Mouse (Mus musculus): ENCODE results near the gene 2210016L21Rik. TPM values are rescaled to one million over a fixed set of nuclear protein-coding genes. Genes with fewer than 3 reads are reported as not detected.
"Not testable (repeated sequence)": the region's sequence is repeated elsewhere in the genome, so short reads cannot be mapped to it uniquely, and the experiment has no call there.

The 2210016L21Rik gene
- total and polyA plus RNA-seq, 3 experiments: 10.2 to 31.7 (median 25.3) TPM

DNA sequence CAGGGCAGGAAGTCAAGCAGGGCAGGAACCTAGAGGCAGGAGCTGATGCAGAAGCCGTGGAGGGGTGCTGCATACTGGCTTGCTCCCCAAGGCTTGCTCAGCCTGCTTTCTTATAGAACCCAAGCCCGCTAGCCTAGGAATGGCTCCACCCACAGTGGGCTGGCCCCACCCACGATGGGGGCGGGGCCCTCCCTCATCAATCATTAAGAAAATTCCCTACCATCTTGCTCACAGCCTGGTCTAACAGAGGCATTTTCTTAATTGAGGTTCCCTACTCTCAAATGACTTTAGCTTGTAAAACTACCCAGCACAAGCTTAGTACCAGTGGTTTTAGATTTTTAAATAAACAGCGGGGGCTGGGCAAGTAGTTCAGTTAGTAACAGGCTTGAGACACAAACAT is 10.3 kb upstream of the 2210016L21Rik start:
- no peak overlapping the region for H3K9ac ChIP-seq (ENCODE audit: low read depth, low read length)
- intact Hi-C loops (cut with DNase I): no loop called here
- TF ChIP-seq CTCF (IDR thresholded peaks at IDR 0.05) (no peak), POLR2A (IDR thresholded peaks at IDR 0.05; ENCODE audit: insufficient read depth, low read depth, low read length) (no peak), EP300 (IDR thresholded peaks at IDR 0.05; ENCODE audit: insufficient read depth, low read depth, low read length) (no peak)
- H3K79me2 ChIP-seq (replicated peaks; ENCODE audit: control insufficient read depth, insufficient read depth, low read length): no peaks in the 10 kb centered on the region
- 0 out of 2 replicates have a peak, but pooled peaks cover 1% of the 10 kb centered on the region for H3K4me1 ChIP-seq (ENCODE audit: control insufficient read depth, insufficient read depth, low read length)
- H3K27ac ChIP-seq: no peak overlapping the region
- no peaks in the 10 kb centered on the region for H3K36me3 ChIP-seq (ENCODE audit: control insufficient read depth, insufficient read depth, low read length)
- 49% methylated on average over 5 of the region's 5 CpGs for WGBS
- DNase-seq: no peak
- no peaks in the 10 kb centered on the region for H3K27me3 ChIP-seq (ENCODE audit: control insufficient read depth, insufficient read depth, low read length)
- no peak overlapping the region for H3K4me3 ChIP-seq

- H3K27ac ChIP-seq: no peak overlapping the region
- no peaks in the 10 kb centered on the region for H3K27me3 ChIP-seq (ENCODE audit: control insufficient read depth, insufficient read depth, low read length)
- whole genome bisulfite sequencing: 85% methylated on average over 8 of the region's 8 CpGs
- H3K79me2 ChIP-seq (replicated peaks; ENCODE audit: control insufficient read depth, insufficient read depth, low read length): no peaks in the 10 kb centered on the region
- TF ChIP-seq CTCF (IDR thresholded peaks at IDR 0.05): no peak
- no peak for TF ChIP-seq POLR2A (IDR thresholded peaks at IDR 0.05; ENCODE audit: insufficient read depth, low read depth, low read length)
- TF ChIP-seq EP300 (IDR thresholded peaks at IDR 0.05; ENCODE audit: insufficient read depth, low read depth, low read length): no peak
- intact Hi-C loops (cut with DNase I): no loop called here
- H3K4me1 ChIP-seq (ENCODE audit: control insufficient read depth, insufficient read depth, low read length): no peaks in the 10 kb centered on the region
- DNase-seq: no peak
- no peak overlapping the region for H3K4me3 ChIP-seq
- no peak overlapping the region for H3K9ac ChIP-seq (ENCODE audit: low read depth, low read length)
- no peaks in the 10 kb centered on the region for H3K36me3 ChIP-seq (ENCODE audit: control insufficient read depth, insufficient read depth, low read length)
Observed at GRCm38 (mm10) chr5:114933206-114933605, 8.8 kb upstream of the 2210016L21Rik start.

DNA sequence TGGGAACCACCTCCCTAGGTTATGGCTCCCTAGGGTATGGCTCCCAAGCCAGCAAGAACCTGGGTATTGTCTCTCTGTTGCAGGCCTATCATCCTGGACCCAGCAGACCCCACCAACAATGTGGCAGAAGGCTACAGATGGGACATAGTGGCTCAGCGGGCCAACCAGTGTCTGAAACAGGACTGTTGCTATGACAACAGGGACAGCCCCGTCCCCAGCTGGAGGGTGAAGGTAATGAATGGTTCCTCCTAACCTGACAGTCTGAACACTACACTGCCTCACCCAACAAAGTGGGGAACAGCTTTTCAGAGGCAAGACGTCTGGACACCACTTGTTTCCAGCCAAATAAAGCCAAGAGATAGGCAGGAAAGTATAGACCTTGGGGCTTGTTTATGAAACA is 6.1 kb upstream of the 2210016L21Rik start:
- no peaks in the 10 kb centered on the region for H3K36me3 ChIP-seq (ENCODE audit: control insufficient read depth, insufficient read depth, low read length)
- H3K27ac ChIP-seq: no peak overlapping the region
- H3K79me2 ChIP-seq (replicated peaks; ENCODE audit: control insufficient read depth, insufficient read depth, low read length): no peaks in the 10 kb centered on the region
- TF ChIP-seq POLR2A (IDR thresholded peaks at IDR 0.05; ENCODE audit: insufficient read depth, low read depth, low read length) (no peak), EP300 (IDR thresholded peaks at IDR 0.05; ENCODE audit: insufficient read depth, low read depth, low read length) (no peak), CTCF (IDR thresholded peaks at IDR 0.05) (no peak)
- no peak for DNase-seq
- H3K4me1 ChIP-seq (ENCODE audit: control insufficient read depth, insufficient read depth, low read length): no peaks in the 10 kb centered on the region
- intact Hi-C loops (cut with DNase I): no loop called here
- H3K9ac ChIP-seq (ENCODE audit: low read depth, low read length): no peak overlapping the region
- H3K27me3 ChIP-seq (ENCODE audit: control insufficient read depth, insufficient read depth, low read length): no peaks in the 10 kb centered on the region
- 57% methylated on average over 3 of the region's 3 CpGs for WGBS
- no peak overlapping the region for H3K4me3 ChIP-seq

- H3K27ac ChIP-seq; H3K4me1 ChIP-seq (ENCODE audit: control insufficient read depth, insufficient read depth, low read length); H3K9ac ChIP-seq (ENCODE audit: low read depth, low read length); H3K36me3 ChIP-seq (ENCODE audit: control insufficient read depth, insufficient read depth, low read length); intact Hi-C loops (cut with DNase I); H3K27me3 ChIP-seq (ENCODE audit: control insufficient read depth, insufficient read depth, low read length); H3K79me2 ChIP-seq (replicated peaks; ENCODE audit: control insufficient read depth, insufficient read depth, low read length); DNase-seq; H3K4me3 ChIP-seq: not testable (repeated sequence)
- 49% methylated on average over 3 of the region's 3 CpGs for WGBS
- TF ChIP-seq CTCF (IDR thresholded peaks at IDR 0.05): peak; percentile 35
Observed at GRCm38 (mm10) chr5:114941138-114941537, 820 bp upstream of the 2210016L21Rik start.

DNA sequence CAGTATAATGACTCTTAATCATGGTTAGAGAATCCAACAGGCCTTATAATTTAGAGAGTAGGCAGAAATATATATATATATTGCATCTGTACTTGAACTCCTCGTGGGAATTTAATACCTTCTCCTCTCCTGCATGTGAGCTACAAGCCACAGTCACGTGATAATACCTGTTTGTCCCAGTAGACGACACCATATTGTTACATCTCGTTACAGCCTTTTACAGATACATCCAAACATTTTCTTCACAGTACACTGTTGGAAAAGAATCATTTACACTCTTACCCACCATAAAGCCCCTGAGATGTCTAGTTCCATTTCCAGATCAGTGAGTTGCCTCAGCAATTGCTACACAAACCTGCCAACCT is 790 bp downstream of the 2210016L21Rik start:
- H3K9ac ChIP-seq (ENCODE audit: low read depth, low read length): no peak overlapping the region
- H3K27me3 ChIP-seq (ENCODE audit: control insufficient read depth, insufficient read depth, low read length): no peaks in the 10 kb centered on the region
- H3K4me1 ChIP-seq (ENCODE audit: control insufficient read depth, insufficient read depth, low read length): no peaks in the 10 kb centered on the region; the same call in 1 of the 2 replicates
- no peaks in the 10 kb centered on the region for H3K79me2 ChIP-seq (replicated peaks; ENCODE audit: control insufficient read depth, insufficient read depth, low read length)
- peak overlapping the region; percentile 94 for H3K4me3 ChIP-seq
- no peak for DNase-seq
- intact Hi-C loops (cut with DNase I): no loop called here
- TF ChIP-seq POLR2A (IDR thresholded peaks at IDR 0.05; ENCODE audit: insufficient read depth, low read depth, low read length) (no peak), EP300 (IDR thresholded peaks at IDR 0.05; ENCODE audit: insufficient read depth, low read depth, low read length) (no peak), CTCF (IDR thresholded peaks at IDR 0.05) (no peak)
- H3K27ac ChIP-seq: no peak overlapping the region; the same call in 1 of the 2 replicates
- H3K36me3 ChIP-seq (ENCODE audit: control insufficient read depth, insufficient read depth, low read length): peaks cover 2% of the 10 kb centered on the region; the same call in 1 of the 2 replicates
- 52% methylated on average over 4 of the region's 4 CpGs for WGBS

- Histone ChIP-seq H3K36me3 (ENCODE audit: control insufficient read depth, insufficient read depth, low read length) (peaks cover 2% of the 10 kb centered on the region; the same call in 1 of the 2 replicates), H3K4me3 (no peak overlapping the region), H3K4me1 (ENCODE audit: control insufficient read depth, insufficient read depth, low read length) (no peaks in the 10 kb centered on the region; the same call in 1 of the 2 replicates), H3K9ac (ENCODE audit: low read depth, low read length) (no peak overlapping the region), H3K79me2 (replicated peaks; ENCODE audit: control insufficient read depth, insufficient read depth, low read length) (no peaks in the 10 kb centered on the region), H3K27ac (no peak overlapping the region), H3K27me3 (ENCODE audit: control insufficient read depth, insufficient read depth, low read length) (no peaks in the 10 kb centered on the region)
- 98% methylated on average over 10 of the region's 10 CpGs for WGBS
- DNase-seq: no peak
- TF ChIP-seq EP300 (IDR thresholded peaks at IDR 0.05; ENCODE audit: insufficient read depth, low read depth, low read length) (no peak), POLR2A (IDR thresholded peaks at IDR 0.05; ENCODE audit: insufficient read depth, low read depth, low read length) (no peak), CTCF (IDR thresholded peaks at IDR 0.05) (no peak)
- intact Hi-C loops (cut with DNase I): no loop called here
Observed at GRCm38 (mm10) chr5:114945072-114945471, 3.1 kb downstream of the 2210016L21Rik start.

All from heart, adult 2 months (tissue).